Mouse (Mus musculus) monocyte, adult 5-6 weeks (primary cell): ENCODE results near the gene 4933407L21Rik. TPM values are rescaled to one million over a fixed set of nuclear protein-coding genes. Genes with fewer than 3 reads are reported as not detected.

Experiments
- total RNA-seq: library from RNA; stranded (forward); fragments of 200-1000, 200-491, 200-594 nt; gene quantifications from 3 replicates; pipeline ENCODE4 v1.2.3, GENCODE M21; 2017

4933407L21Rik gene
- total RNA-seq, 1 experiment from 2014 or later: not detected

Other genes starting within 250 kb of the 4933407L21Rik start
- 106 to 140 TPM (median 120 TPM) in 3 replicates for gene A630001G21Rik, start 149.8 kb upstream of the 4933407L21Rik start, total RNA-seq
- gene Cab39, start 135.0 kb upstream of the 4933407L21Rik start, total RNA-seq: 211 to 234 TPM (median 220 TPM) in 3 replicates
- gene Itm2c, start 34.2 kb upstream of the 4933407L21Rik start, total RNA-seq: 94.7 to 124 TPM (median 121 TPM) in 3 replicates
- 2.2 to 4.9 TPM (median 4.7 TPM) in 3 replicates for gene Gpr55, start 32.5 kb downstream of the 4933407L21Rik start, total RNA-seq
- gene Spata3, start 88.3 kb downstream of the 4933407L21Rik start, total RNA-seq: not detected in 3 replicates
- 0.21 TPM in 1 of 3 replicates, not detected in the others for gene 2810459M11Rik, start 117.4 kb downstream of the 4933407L21Rik start, total RNA-seq
- gene Psmd1, start 135.9 kb downstream of the 4933407L21Rik start, total RNA-seq: 67.2 to 76.2 TPM (median 72.3 TPM) in 3 replicates
- not detected in 3 replicates for gene Htr2b, start 183.5 kb downstream of the 4933407L21Rik start, total RNA-seq
- gene Gm21972, start 205.2 kb downstream of the 4933407L21Rik start, total RNA-seq: 1.1 to 17.3 TPM in 2 of 3 replicates, not detected in the other
- 1.3 to 5.3 TPM (median 3.6 TPM) in 3 replicates for gene Armc9, start 226.3 kb downstream of the 4933407L21Rik start, total RNA-seq